Mouse (Mus musculus): ENCODE data around the gene Enho. TPM values are rescaled to one million over a fixed set of nuclear protein-coding genes. Genes with fewer than 3 reads are reported as not detected.

The Enho gene
- polyA plus RNA-seq, 1 experiment from 2014 or later, result 15.4 TPM

- 69% methylated on average over 19 of the region's 19 CpGs for WGBS
- DNase-seq (no peak), ATAC-seq (ENCODE audit: insufficient read depth) (no peak)
- no peak overlapping the region for H3K9ac ChIP-seq
- no peak for TF ChIP-seq CTCF (IDR thresholded peaks at IDR 0.05; ENCODE audit: low read depth)
- H3K4me1 ChIP-seq (ENCODE audit: insufficient read depth), result peaks cover 24% of the 10 kb centered on the region
- H3K27ac ChIP-seq (ENCODE audit: low read depth), result no peak overlapping the region
- no peak overlapping the region for H3K4me3 ChIP-seq (ENCODE audit: low read depth, low read length)
- H3K36me3 ChIP-seq (ENCODE audit: insufficient read depth), result 0 out of 2 replicates have a peak, but pooled peaks cover 11% of the 10 kb centered on the region
- no peaks in the 10 kb centered on the region for H3K9me3 ChIP-seq (ENCODE audit: low read depth, low read length)
- H3K27me3 ChIP-seq (ENCODE audit: insufficient read depth, low read length), result peaks cover 4% of the 10 kb centered on the region; the same call in 1 of the 2 replicates
- H3K4me2 ChIP-seq, result no peak overlapping the region
These were observed 33.1 kb upstream of the Enho start for GRCm38 (mm10) chr4:41673186-41673585.

GRCm38 (mm10) chr4:41672522-41672963 lies 32.4 kb upstream of the Enho start:
- Histone ChIP-seq H3K27ac (ENCODE audit: low read depth) (no peak overlapping the region; the same call in 1 of the 2 replicates), H3K36me3 (ENCODE audit: insufficient read depth) (0 out of 2 replicates have a peak, but pooled peaks cover 11% of the 10 kb centered on the region), H3K4me1 (ENCODE audit: insufficient read depth) (peaks cover 22% of the 10 kb centered on the region), H3K4me3 (ENCODE audit: low read depth, low read length) (no peak overlapping the region), H3K4me2 (0 out of 2 replicates have a peak overlapping the region, but pooled peaks have one; percentile 2), H3K27me3 (ENCODE audit: insufficient read depth, low read length) (peaks cover 4% of the 10 kb centered on the region; the same call in 1 of the 2 replicates), H3K9me3 (ENCODE audit: low read depth, low read length) (no peaks in the 10 kb centered on the region), H3K9ac (no peak overlapping the region)
- peak; percentile 49 for DNase-seq
- no peak for TF ChIP-seq CTCF (IDR thresholded peaks at IDR 0.05; ENCODE audit: low read depth)
- no peak for ATAC-seq (ENCODE audit: insufficient read depth)
- 29% methylated on average over 8 of the region's 8 CpGs for WGBS

- H3K4me2 ChIP-seq, result 0 out of 2 replicates have a peak overlapping the region, but pooled peaks have one; percentile 2
- H3K27me3 ChIP-seq (ENCODE audit: insufficient read depth, low read length), result peaks cover 4% of the 10 kb centered on the region; the same call in 1 of the 2 replicates
- H3K9ac ChIP-seq, result no peak overlapping the region
- WGBS, result 26% methylated on average over 8 of the region's 8 CpGs
- no peak overlapping the region for H3K4me3 ChIP-seq (ENCODE audit: low read depth, low read length)
- ATAC-seq (ENCODE audit: insufficient read depth), result no peak; the same call in 1 of the 2 replicates
- no peaks in the 10 kb centered on the region for H3K9me3 ChIP-seq (ENCODE audit: low read depth, low read length)
- TF ChIP-seq CTCF (IDR thresholded peaks at IDR 0.05; ENCODE audit: low read depth), result no peak
- DNase-seq, result no peak
- peaks cover 21% of the 10 kb centered on the region for H3K4me1 ChIP-seq (ENCODE audit: insufficient read depth)
- no peak overlapping the region; the same call in 1 of the 2 replicates for H3K27ac ChIP-seq (ENCODE audit: low read depth)
- H3K36me3 ChIP-seq (ENCODE audit: insufficient read depth), result 0 out of 2 replicates have a peak, but pooled peaks cover 11% of the 10 kb centered on the region
These were observed 31.9 kb upstream of the Enho start for GRCm38 (mm10) chr4:41671963-41672480.

- H3K27me3 ChIP-seq (ENCODE audit: insufficient read depth, low read length), result peaks cover 4% of the 10 kb centered on the region; the same call in 1 of the 2 replicates
These were observed 31.4 kb upstream of the Enho start for GRCm38 (mm10) chr4:41671500-41671899.

GRCm38 (mm10) chr4:41670836-41671235 lies 30.7 kb upstream of the Enho start:
- TF ChIP-seq CTCF (IDR thresholded peaks at IDR 0.05; ENCODE audit: low read depth), result no peak
- Histone ChIP-seq H3K27me3 (ENCODE audit: insufficient read depth, low read length) (peaks cover 4% of the 10 kb centered on the region; the same call in 1 of the 2 replicates), H3K4me3 (ENCODE audit: low read depth, low read length) (no peak overlapping the region), H3K4me2 (no peak overlapping the region), H3K4me1 (ENCODE audit: insufficient read depth) (peaks cover 11% of the 10 kb centered on the region; the same call in 1 of the 2 replicates), H3K9ac (no peak overlapping the region), H3K27ac (ENCODE audit: low read depth) (no peak overlapping the region), H3K36me3 (ENCODE audit: insufficient read depth) (0 out of 2 replicates have a peak, but pooled peaks cover 11% of the 10 kb centered on the region), H3K9me3 (ENCODE audit: low read depth, low read length) (no peaks in the 10 kb centered on the region)
- ATAC-seq (ENCODE audit: insufficient read depth) (no peak), DNase-seq (no peak)
- WGBS, result 77% methylated on average over 18 of the region's 18 CpGs

More at GRCm38 (mm10) chr4:41671500-41671899, 31.4 kb upstream of the Enho start:
- ATAC-seq (ENCODE audit: insufficient read depth), result no peak
- TF ChIP-seq CTCF (IDR thresholded peaks at IDR 0.05; ENCODE audit: low read depth), result no peak
- Histone ChIP-seq H3K36me3 (ENCODE audit: insufficient read depth) (0 out of 2 replicates have a peak, but pooled peaks cover 11% of the 10 kb centered on the region), H3K9ac (no peak overlapping the region), H3K9me3 (ENCODE audit: low read depth, low read length) (no peaks in the 10 kb centered on the region), H3K27ac (ENCODE audit: low read depth) (no peak overlapping the region), H3K4me2 (no peak overlapping the region), H3K4me1 (ENCODE audit: insufficient read depth) (peaks cover 16% of the 10 kb centered on the region), H3K4me3 (ENCODE audit: low read depth, low read length) (no peak overlapping the region)
- WGBS, result 53% methylated on average over 5 of the region's 5 CpGs
- DNase-seq, result no peak

GRCm38 (mm10) chr4:41666646-41667045 lies 26.5 kb upstream of the Enho start:
- peaks cover 9% of the 10 kb centered on the region; the same call in 1 of the 2 replicates for H3K4me1 ChIP-seq (ENCODE audit: insufficient read depth)
- no peak overlapping the region for H3K4me2 ChIP-seq
- H3K9ac ChIP-seq, result no peak overlapping the region
- H3K27me3 ChIP-seq (ENCODE audit: insufficient read depth, low read length), result no peaks in the 10 kb centered on the region
- no peaks in the 10 kb centered on the region for H3K9me3 ChIP-seq (ENCODE audit: low read depth, low read length)
- ATAC-seq (ENCODE audit: insufficient read depth) (no peak), DNase-seq (no peak)
- WGBS, result 75% methylated on average over 11 of the region's 11 CpGs
- H3K27ac ChIP-seq (ENCODE audit: low read depth), result no peak overlapping the region
- no peak overlapping the region for H3K4me3 ChIP-seq (ENCODE audit: low read depth, low read length)
- peaks cover 14% of the 10 kb centered on the region; the same call in 1 of the 2 replicates for H3K36me3 ChIP-seq (ENCODE audit: insufficient read depth)
- TF ChIP-seq CTCF (IDR thresholded peaks at IDR 0.05; ENCODE audit: low read depth), result no peak

GRCm38 (mm10) chr4:41665009-41665675 lies 25.0 kb upstream of the Enho start:
- peaks cover 12% of the 10 kb centered on the region for H3K4me1 ChIP-seq (ENCODE audit: insufficient read depth)
- H3K27ac ChIP-seq (ENCODE audit: low read depth), result no peak overlapping the region
- H3K4me3 ChIP-seq (ENCODE audit: low read depth, low read length), result no peak overlapping the region
- H3K36me3 ChIP-seq (ENCODE audit: insufficient read depth), result peaks cover 8% of the 10 kb centered on the region; the same call in 1 of the 2 replicates
- no peak for DNase-seq
- H3K9me3 ChIP-seq (ENCODE audit: low read depth, low read length), result no peaks in the 10 kb centered on the region
- H3K27me3 ChIP-seq (ENCODE audit: insufficient read depth, low read length), result no peaks in the 10 kb centered on the region
- TF ChIP-seq CTCF (IDR thresholded peaks at IDR 0.05; ENCODE audit: low read depth), result no peak
- no peak overlapping the region for H3K4me2 ChIP-seq
- ATAC-seq (ENCODE audit: insufficient read depth), result peak; percentile 51; the same call in 1 of the 2 replicates
- H3K9ac ChIP-seq, result no peak overlapping the region
- WGBS, result 7% methylated on average over 5 of the region's 8 CpGs

Measured in lung, embryonic 14.5 days (tissue).